Mouse (Mus musculus) MEL (cell line): Measurements from ENCODE around the gene Tnik. TPM values are rescaled to one million over a fixed set of nuclear protein-coding genes. Genes with fewer than 3 reads are reported as not detected.

Experiments used
- DNase-seq: peaks from one replicate; pipeline ENCODE4 v3.0.0; 2011; ENCODE audit warnings: low read depth, low spot score
- H3K27ac ChIP-seq: 2 replicates; pipeline ENCODE4 v1.5.1; 2012; ENCODE audit warnings: low read depth, mild to moderate bottlenecking, control low read depth, low read length, moderate library complexity; ENCODE audit not compliant: control insufficient read depth
- H3K27me3 ChIP-seq, 2 experiments: fragments of 150-350 bp in 1 of 2; sonication (generic) in 1 of 2; 2 replicates each; pipeline ENCODE4 v1.6.1; 2012; ENCODE audit warnings: low read length in 2 of 2, mild to moderate bottlenecking in 2 of 2, improper control_type of control experiment in 1 of 2, moderate library complexity in 1 of 2; ENCODE audit not compliant: insufficient read depth in 2 of 2, control insufficient read depth in 1 of 2
- H3K36me3 ChIP-seq, 2 experiments: 2 replicates each; pipeline ENCODE4 v1.6.1; 2012 to 2014; ENCODE audit warnings: low read length in 2 of 2, improper control_type of control experiment in 1 of 2, inconsistent platforms in 1 of 2, mild to moderate bottlenecking in 1 of 2; ENCODE audit not compliant: insufficient read depth in 2 of 2, control insufficient read depth in 1 of 2
- H3K4me1 ChIP-seq, 2 experiments: fragments of 150-350 bp in 1 of 2; sonication (generic) in 1 of 2; 2 replicates each; pipeline ENCODE4 v1.6.1; 2012; ENCODE audit warnings: low read length in 2 of 2, improper control_type of control experiment in 1 of 2, mild to moderate bottlenecking in 1 of 2; ENCODE audit not compliant: insufficient read depth in 2 of 2, control insufficient read depth in 1 of 2
- H3K4me3 ChIP-seq, 2 experiments: fragments of 150-350 bp in 1 of 2; sonication (generic) in 1 of 2; 2 replicates each; pipeline ENCODE4 v1.5.1; 2012; ENCODE audit warnings: low read depth in 2 of 2, low read length in 2 of 2, mild to moderate bottlenecking in 2 of 2, moderate library complexity in 2 of 2, control low read depth in 1 of 2, improper control_type of control experiment in 1 of 2; ENCODE audit not compliant: control insufficient read depth in 1 of 2, insufficient read depth in 1 of 2
- H3K79me2 ChIP-seq: 2 replicates; pipeline ENCODE4 v1.6.1; 2012; ENCODE audit warnings: mild to moderate bottlenecking, low read length, moderate library complexity; ENCODE audit not compliant: control insufficient read depth, poor library complexity, insufficient read depth
- H3K9ac ChIP-seq: 2 replicates; pipeline ENCODE4 v1.6.1; 2012; ENCODE audit warnings: low read depth, mild to moderate bottlenecking, control low read depth, low read length, moderate library complexity; ENCODE audit not compliant: control insufficient read depth, poor library complexity, severe bottlenecking
- H3K9me3 ChIP-seq: fragments of 150-350 bp; sonication (generic); replicated peaks from 2 replicates; pipeline ENCODE4 v1.6.1; 2012; ENCODE audit warnings: mild to moderate bottlenecking, low read length, improper control_type of control experiment, moderate library complexity; ENCODE audit not compliant: insufficient read depth
- BHLHE40 ChIP-seq: IDR thresholded peaks from 2 replicates; pipeline ENCODE4 v1.6.1; 2012; ENCODE audit warnings: low read depth, mild to moderate bottlenecking, inconsistent platforms, low read length, improper control_type of control experiment, borderline replicate concordance
- CTCF ChIP-seq, 3 experiments: IDR thresholded peaks in 2 of 3; conservative IDR thresholded peaks in 1 of 3; 2 replicates each; pipeline ENCODE4 v1.5.1; 2011 to 2012; ENCODE audit warnings: low read length in 3 of 3, low read depth in 2 of 3, mild to moderate bottlenecking in 2 of 3, improper control_type of control experiment in 1 of 3, inconsistent platforms in 1 of 3, mixed read lengths in 1 of 3, moderate library complexity in 1 of 3; ENCODE audit not compliant: control insufficient read depth in 1 of 3, insufficient read depth in 1 of 3, poor library complexity in 1 of 3, severe bottlenecking in 1 of 3
- EP300 ChIP-seq, 2 experiments: IDR thresholded peaks; 2 replicates each; pipeline ENCODE4 v1.6.1; 2011; ENCODE audit warnings: improper control_type of control experiment in 2 of 2, low read length in 2 of 2, low read depth in 1 of 2, mild to moderate bottlenecking in 1 of 2
- ETS1 ChIP-seq: IDR thresholded peaks from 2 replicates; pipeline ENCODE4 v1.6.1; 2012; ENCODE audit warnings: low read depth, mild to moderate bottlenecking, inconsistent platforms, low read length, improper control_type of control experiment, moderate library complexity
- GATA1 ChIP-seq: IDR thresholded peaks from 2 replicates; pipeline ENCODE4 v1.6.1; 2011; ENCODE audit warnings: low read depth, low read length, improper control_type of control experiment
- HCFC1 ChIP-seq: IDR thresholded peaks from 2 replicates; pipeline ENCODE4 v1.6.1; 2012; ENCODE audit warnings: low read depth, mild to moderate bottlenecking, inconsistent platforms, low read length, improper control_type of control experiment, moderate library complexity
- MAZ ChIP-seq: IDR thresholded peaks from 2 replicates; pipeline ENCODE4 v1.6.1; 2012; ENCODE audit warnings: low read depth, mild to moderate bottlenecking, inconsistent platforms, low read length, improper control_type of control experiment
- MYB ChIP-seq: IDR thresholded peaks from 2 replicates; pipeline ENCODE4 v1.6.1; 2011; ENCODE audit warnings: mild to moderate bottlenecking, low read depth, low read length, improper control_type of control experiment
- RAD21 ChIP-seq: IDR thresholded peaks from 2 replicates; pipeline ENCODE4 v1.6.1; 2011; ENCODE audit warnings: mild to moderate bottlenecking, low read depth, low read length, improper control_type of control experiment
- RCOR1 ChIP-seq: IDR thresholded peaks from 2 replicates; pipeline ENCODE4 v1.6.1; 2012; ENCODE audit warnings: low read depth, mild to moderate bottlenecking, inconsistent platforms, low read length, improper control_type of control experiment
- SMC3 ChIP-seq: IDR thresholded peaks from 2 replicates; pipeline ENCODE4 v1.6.1; 2011; ENCODE audit warnings: low read depth, low read length, improper control_type of control experiment
- TAL1 ChIP-seq: IDR thresholded peaks from 2 replicates; pipeline ENCODE4 v1.6.1; 2012; ENCODE audit warnings: mild to moderate bottlenecking, inconsistent platforms, low read length, moderate library complexity, mixed read lengths
- TCF12 ChIP-seq: IDR thresholded peaks from 2 replicates; pipeline ENCODE4 v1.6.1; 2014; ENCODE audit warnings: low read depth, mild to moderate bottlenecking, inconsistent platforms, low read length, improper control_type of control experiment, moderate library complexity
- UBTF ChIP-seq: IDR thresholded peaks from 2 replicates; pipeline ENCODE4 v1.6.1; 2012; ENCODE audit warnings: low read depth, mild to moderate bottlenecking, inconsistent platforms, low read length, improper control_type of control experiment, moderate library complexity, borderline replicate concordance; ENCODE audit not compliant: insufficient read depth
- polyA plus RNA-seq, 2 experiments: library from polyadenylated mRNA; stranded (reverse) in 1 of 2; unstranded in 1 of 2; fragments of >175 nt in 1 of 2; fragments of >200 nt in 1 of 2; gene quantifications; 2 replicates each; pipeline versions ENCODE4 v1.2.1 to v1.2.4; 2012; ENCODE audit warnings: low replicate concordance in 2 of 2, low read depth in 1 of 2; ENCODE audit not compliant: insufficient read length in 2 of 2, insufficient read depth in 1 of 2, missing spikeins in 1 of 2
- total RNA-seq: library from RNA; depleted of rRNA; stranded (reverse); fragments of 300-350 nt; gene quantifications from 2 replicates; pipeline ENCODE4 v1.2.3, GENCODE M21; 2012

Tnik gene
- total and polyA plus RNA-seq, 3 experiments: 9.9 to 78.4 (median 13.6) TPM

GRCm38 (mm10) chr3:28562612-28563332, 299.8 kb downstream of the Tnik start:
- peaks cover 0 to 3% of the 10 kb centered on the region in 2 experiments; a peak in 1 of 4 replicates for H3K36me3 ChIP-seq
- H3K9me3 ChIP-seq: no peaks in the 10 kb centered on the region
- no peak overlapping the region for H3K4me3 ChIP-seq
- DNase-seq: peak; percentile 61
- no peaks in the 10 kb centered on the region for H3K27me3 ChIP-seq
- no peak for TF ChIP-seq RCOR1
- TF ChIP-seq HCFC1: no peak
- TF ChIP-seq CTCF (IDR thresholded peaks at IDR 0.05 in 2 of 3, conservative IDR thresholded peaks at IDR 0.05 in 1 of 3; ENCODE audit: control insufficient read depth in 1 of 3, insufficient read depth in 1 of 3, low read depth in 2 of 3, low read length in 3 of 3, poor library complexity in 1 of 3, severe bottlenecking in 1 of 3): peak; percentile 58 to 65 (median 62)
- peak; percentile 54; the same call in 1 of the 2 replicates for TF ChIP-seq GATA1
- TF ChIP-seq EP300 (IDR thresholded peaks at IDR 0.05; ENCODE audit: low read depth in 1 of 2, low read length in 2 of 2): peak; percentile 58 to 66
- peak; percentile 73 for TF ChIP-seq SMC3
- no peak for TF ChIP-seq ETS1
- TF ChIP-seq TAL1: peak; percentile 47
- TF ChIP-seq TCF12: peak; percentile 53; the same call in 1 of the 2 replicates
- no peak for TF ChIP-seq MAZ
- TF ChIP-seq RAD21: peak; percentile 34
- TF ChIP-seq MYB: no peak
- no peak for TF ChIP-seq BHLHE40
- H3K4me1 ChIP-seq: peaks cover 0 to 6% of the 10 kb centered on the region in 2 experiments; a peak in 3 of 4 replicates
- no peak overlapping the region for H3K27ac ChIP-seq
- no peaks in the 10 kb centered on the region for H3K79me2 ChIP-seq
- no peak overlapping the region for H3K9ac ChIP-seq

GRCm38 (mm10) chr3:28564370-28565357, 301.6 kb downstream of the Tnik start:
- TF ChIP-seq UBTF: no peak
- no peak for TF ChIP-seq EP300 (IDR thresholded peaks at IDR 0.05; ENCODE audit: low read depth in 1 of 2, low read length in 2 of 2)
- TF ChIP-seq HCFC1: no peak
- TF ChIP-seq TCF12: no peak
- peaks cover 0 to 3% of the 10 kb centered on the region in 2 experiments; a peak in 1 of 4 replicates for H3K36me3 ChIP-seq
- peak; percentile 12 for DNase-seq

More at GRCm38 (mm10) chr3:28564370-28565357, 301.6 kb downstream of the Tnik start:
- Histone ChIP-seq H3K9ac (no peak overlapping the region), H3K9me3 (no peaks in the 10 kb centered on the region), H3K4me1 (peaks cover 0 to 6% of the 10 kb centered on the region in 2 experiments; a peak in 3 of 4 replicates), H3K27ac (no peak overlapping the region), H3K4me3 (no peak overlapping the region), H3K79me2 (no peaks in the 10 kb centered on the region), H3K27me3 (no peaks in the 10 kb centered on the region)
